17 mouse cellular contexts compared by ENCODE assay signal in the genomic region with DNA sequence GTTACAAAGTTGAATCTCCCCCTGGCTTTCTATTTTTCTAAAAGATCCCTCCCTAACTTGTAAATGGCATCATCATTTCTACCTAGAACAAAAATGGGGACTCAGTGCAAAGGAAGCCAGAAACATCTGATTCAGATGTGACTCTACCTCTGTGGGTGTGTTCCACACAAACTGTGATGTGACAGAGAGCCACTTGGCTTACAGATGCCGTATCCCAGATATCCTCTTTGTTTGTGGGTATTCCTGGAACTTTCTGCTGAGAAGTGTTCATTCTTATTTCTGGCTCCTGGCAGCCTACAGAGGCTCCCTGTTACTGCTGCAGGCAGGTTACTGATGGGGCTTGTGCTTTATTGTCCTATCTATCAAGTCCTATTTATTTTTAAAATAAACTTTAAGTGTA. TPM values are rescaled to one million over a fixed set of nuclear protein-coding genes. Genes with fewer than 3 reads are reported as not detected.
"Had no signal": no experiment of that assay in that cellular context is flagged by ENCODE, and none has a peak within 500 bp of the region (broad histone marks: within the 10 kb centered on the region; RNA-seq: fewer than 3 reads in every experiment).

No protein-coding gene starts in this region.

- H3K27ac ChIP-seq: neural tube, embryonic 13.5 days; neural tube, embryonic 15.5 days; stomach, embryonic 15.5 days; stomach, postnatal 0 days had no signal

- H3K4me3 ChIP-seq: neural tube, embryonic 13.5 days; neural tube, embryonic 15.5 days; stomach, embryonic 15.5 days had no signal

- DNase-seq: retina, postnatal 1 day; right cerebral cortex, adult 18-20 months; right cerebral cortex, postnatal 14 days; right cerebral cortex, postnatal 25 days; right cerebral cortex, postnatal 4 days; spleen, adult 18-20 months; thymus, adult 18-20 months; thymus, adult 2 months; thymus, postnatal 14 days; thymus, postnatal 25 days; thymus, postnatal 36 days; thymus, postnatal 4 days had no signal

RNA-seq across cellular contexts. Expression of a gene that starts 19.2 kb away (rescaled TPM):
- total RNA-seq: neutrophil, adult 5-6 weeks had no signal
